Mouse (Mus musculus) CD8-positive naive resting alpha-beta T cell, adult 57 days (primary cell): ENCODE data around the gene Olfr198. TPM values are rescaled to one million over a fixed set of nuclear protein-coding genes. Genes with fewer than 3 reads are reported as not detected.

Experiments used
- total RNA-seq: library from RNA; stranded (reverse); gene quantifications from one replicate; pipeline ENCODE4 v1.2.4, GENCODE M21; 2023

Gene Olfr198
- not detected for total RNA-seq

DNA sequence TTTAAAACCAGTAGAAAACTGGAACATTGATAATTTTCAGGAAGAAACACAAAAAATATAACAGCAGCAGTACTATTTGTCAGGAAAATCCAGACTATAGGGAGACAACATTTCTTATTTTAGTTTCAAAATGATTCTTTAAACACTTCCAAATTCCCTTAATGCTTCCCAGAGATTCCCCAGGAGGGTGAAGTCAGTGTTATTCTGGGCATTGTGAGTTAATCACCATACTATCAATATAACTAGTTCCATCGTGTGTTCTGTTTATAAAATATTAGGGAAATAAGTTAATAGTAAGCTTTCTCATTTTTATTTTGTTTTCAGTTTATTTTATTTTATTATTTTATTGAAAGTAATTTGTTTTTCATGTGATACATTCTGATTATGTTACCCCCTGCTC lies at the start of gene Olfr198:
Olfr198 (minus strand) TSS at position 101 of the 400 bp plus-strand sequence.

GRCm38 (mm10) chr16:59219667-59220066 lies 16.3 kb upstream of the Olfr198 start, which contains the start of gene Olfr199:
TSS of gene Olfr199 (minus strand) at chr16:59219767.

GRCm38 (mm10) chr16:59170354-59170753 lies 33.0 kb downstream of the Olfr198 start, which contains the start of gene Olfr196:
TSS of gene Olfr196 (minus strand) at chr16:59170454.

Other genes with a start within 250 kb of the Olfr198 start
- gene Olfr183, start 208.2 kb downstream of the Olfr198 start, total RNA-seq: not detected
- not detected for gene Olfr186, start 173.2 kb downstream of the Olfr198 start, total RNA-seq
- not detected for gene Olfr187, start 163.8 kb downstream of the Olfr198 start, total RNA-seq
- not detected for gene Olfr190, start 125.5 kb downstream of the Olfr198 start, total RNA-seq
- gene Olfr191, start 113.7 kb downstream of the Olfr198 start, total RNA-seq: not detected
- not detected for gene Olfr193, start 91.7 kb downstream of the Olfr198 start, total RNA-seq
- not detected for gene Olfr194, start 82.5 kb downstream of the Olfr198 start, total RNA-seq
- not detected for gene Olfr195, start 56.5 kb downstream of the Olfr198 start, total RNA-seq
- gene Olfr196, start 33.1 kb downstream of the Olfr198 start, total RNA-seq: not detected
- gene Olfr199, start 16.2 kb upstream of the Olfr198 start, total RNA-seq: not detected
- gene Olfr201, start 69.1 kb upstream of the Olfr198 start, total RNA-seq: not detected
- gene Olfr202, start 83.3 kb upstream of the Olfr198 start, total RNA-seq: not detected
- gene Olfr203, start 95.3 kb upstream of the Olfr198 start, total RNA-seq: not detected
- gene Olfr204, start 114.7 kb upstream of the Olfr198 start, total RNA-seq: not detected
- gene Olfr205, start 127.6 kb upstream of the Olfr198 start, total RNA-seq: not detected
- gene Olfr206, start 145.7 kb upstream of the Olfr198 start, total RNA-seq: not detected
- gene Olfr209, start 160.5 kb upstream of the Olfr198 start, total RNA-seq: not detected
- gene Gabrr3, start 203.8 kb upstream of the Olfr198 start, total RNA-seq: not detected